Mouse (Mus musculus): ENCODE measurements around the gene Nedd9. TPM values are rescaled to one million over a fixed set of nuclear protein-coding genes. Genes with fewer than 3 reads are reported as not detected.

Nedd9 gene
- 19.7 and 20.8 TPM in 2 replicates for total RNA-seq (2014; rRNA removed)
- polyA plus RNA-seq (2015; fragmentation: Nextera tagmentation; extraction: Ambion mirVana) = 7.8 and 8.2 TPM in 2 replicates

- TF ChIP-seq CTCF (IDR thresholded peaks at IDR 0.05) = no peak
- DNase-seq (ENCODE audit: low spot score) (no peak), ATAC-seq (ENCODE audit: low FRiP score) (no peak)
- Histone ChIP-seq H3K4me2 (ENCODE audit: low read depth, low read length, poor library complexity, severe bottlenecking) (no peak within 1 kb of the TSS), H3K9me3 (ENCODE audit: low read length) (no peaks in the 10 kb centered on the region), H3K27ac (ENCODE audit: low read depth, low read length) (no peak within 1 kb of the TSS), H3K4me3 (ENCODE audit: low read depth, low read length) (no peak within 1 kb of the TSS), H3K9ac (replicated peaks; ENCODE audit: low read length, poor library complexity, severe bottlenecking) (no peak within 1 kb of the TSS), H3K36me3 (ENCODE audit: insufficient read depth, low read length) (no peaks in the 10 kb centered on the region), H3K4me1 (ENCODE audit: insufficient read depth, low read length) (no peaks in the 10 kb centered on the region), H3K27me3 (ENCODE audit: insufficient read depth, low read length) (no peaks in the 10 kb centered on the region)
- WGBS = 76% methylated on average over 15 of the region's 15 CpGs
Measured at GRCm38 (mm10) chr13:41486606-41487408, at the start of gene Nedd9. Gene Nedd9, minus strand, starts transcription at chr13:41487362.

DNA sequence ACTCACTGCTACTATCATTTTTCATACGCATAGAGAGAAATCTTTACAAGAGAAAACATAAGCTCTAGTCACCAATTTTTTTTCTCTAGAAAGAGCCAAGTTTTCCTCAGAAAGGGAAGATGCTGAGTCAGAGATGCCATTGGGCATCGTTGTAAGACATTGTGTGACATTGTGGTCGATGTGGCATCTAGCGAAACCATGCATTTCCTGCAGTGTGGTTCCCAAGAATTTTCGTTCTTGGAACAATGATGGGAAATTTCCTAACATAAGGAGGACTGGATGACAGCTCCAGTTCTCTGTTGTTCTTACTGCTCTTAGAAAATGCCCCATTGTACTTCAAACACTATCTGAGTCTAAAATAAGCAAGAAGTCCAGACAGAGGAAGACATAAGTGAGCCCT, 45.5 kb upstream of the Nedd9 start:
- no peak for TF ChIP-seq CTCF (IDR thresholded peaks at IDR 0.05)
- no peaks in the 10 kb centered on the region for H3K36me3 ChIP-seq (ENCODE audit: insufficient read depth, low read length)
- H3K9me3 ChIP-seq (ENCODE audit: low read length) = no peaks in the 10 kb centered on the region
- ATAC-seq (ENCODE audit: low FRiP score) (no peak), DNase-seq (ENCODE audit: low spot score) (no peak)
- no peak overlapping the region for H3K4me2 ChIP-seq (ENCODE audit: low read depth, low read length, poor library complexity, severe bottlenecking)
- H3K4me1 ChIP-seq (ENCODE audit: insufficient read depth, low read length) = no peaks in the 10 kb centered on the region
- no peak overlapping the region for H3K4me3 ChIP-seq (ENCODE audit: low read depth, low read length)
- H3K9ac ChIP-seq (replicated peaks; ENCODE audit: low read length, poor library complexity, severe bottlenecking) = no peak overlapping the region
- H3K27ac ChIP-seq (ENCODE audit: low read depth, low read length) = no peak overlapping the region
- no peaks in the 10 kb centered on the region for H3K27me3 ChIP-seq (ENCODE audit: insufficient read depth, low read length)
- WGBS = 85% methylated on average over 5 of the region's 5 CpGs

DNA sequence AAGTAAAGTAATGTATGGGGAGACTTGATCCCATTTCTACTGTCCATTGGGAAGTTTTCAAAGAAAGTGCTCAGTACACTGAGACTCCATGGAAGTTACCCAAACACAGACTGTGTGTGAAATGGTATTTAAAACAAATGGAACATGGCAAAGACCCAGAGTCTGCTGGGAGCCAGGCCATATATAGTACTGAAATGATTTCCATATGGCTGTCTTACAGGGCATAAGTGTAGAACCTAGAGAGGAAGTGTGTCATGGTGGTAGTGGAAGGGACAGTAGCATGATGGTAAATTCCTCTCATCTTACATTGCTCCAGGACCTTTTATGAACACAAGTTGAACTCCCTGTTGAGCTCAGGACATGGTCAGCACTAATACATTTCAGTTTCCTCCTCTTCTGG, 43.2 kb upstream of the Nedd9 start:
- Histone ChIP-seq H3K4me3 (ENCODE audit: low read depth, low read length) (no peak overlapping the region), H3K9ac (replicated peaks; ENCODE audit: low read length, poor library complexity, severe bottlenecking) (no peak overlapping the region), H3K27me3 (ENCODE audit: insufficient read depth, low read length) (no peaks in the 10 kb centered on the region), H3K27ac (ENCODE audit: low read depth, low read length) (no peak overlapping the region), H3K36me3 (ENCODE audit: insufficient read depth, low read length) (no peaks in the 10 kb centered on the region), H3K9me3 (ENCODE audit: low read length) (no peaks in the 10 kb centered on the region), H3K4me1 (ENCODE audit: insufficient read depth, low read length) (no peaks in the 10 kb centered on the region), H3K4me2 (ENCODE audit: low read depth, low read length, poor library complexity, severe bottlenecking) (no peak overlapping the region)
- no peak for TF ChIP-seq CTCF (IDR thresholded peaks at IDR 0.05)
- ATAC-seq (ENCODE audit: low FRiP score) (no peak), DNase-seq (ENCODE audit: low spot score) (no peak)

- Histone ChIP-seq H3K9me3 (ENCODE audit: low read length) (no peaks in the 10 kb centered on the region), H3K27me3 (ENCODE audit: insufficient read depth, low read length) (no peaks in the 10 kb centered on the region), H3K9ac (replicated peaks; ENCODE audit: low read length, poor library complexity, severe bottlenecking) (no peak overlapping the region), H3K4me2 (ENCODE audit: low read depth, low read length, poor library complexity, severe bottlenecking) (no peak overlapping the region), H3K27ac (ENCODE audit: low read depth, low read length) (no peak overlapping the region), H3K4me1 (ENCODE audit: insufficient read depth, low read length) (no peaks in the 10 kb centered on the region), H3K4me3 (ENCODE audit: low read depth, low read length) (no peak overlapping the region), H3K36me3 (ENCODE audit: insufficient read depth, low read length) (no peaks in the 10 kb centered on the region)
- TF ChIP-seq CTCF (IDR thresholded peaks at IDR 0.05) = no peak
- no peak for ATAC-seq (ENCODE audit: low FRiP score)
- WGBS = 96% methylated on average over 11 of the region's 11 CpGs
- no peak for DNase-seq (ENCODE audit: low spot score)
Measured at GRCm38 (mm10) chr13:41524208-41524607, 37.0 kb upstream of the Nedd9 start.

DNA sequence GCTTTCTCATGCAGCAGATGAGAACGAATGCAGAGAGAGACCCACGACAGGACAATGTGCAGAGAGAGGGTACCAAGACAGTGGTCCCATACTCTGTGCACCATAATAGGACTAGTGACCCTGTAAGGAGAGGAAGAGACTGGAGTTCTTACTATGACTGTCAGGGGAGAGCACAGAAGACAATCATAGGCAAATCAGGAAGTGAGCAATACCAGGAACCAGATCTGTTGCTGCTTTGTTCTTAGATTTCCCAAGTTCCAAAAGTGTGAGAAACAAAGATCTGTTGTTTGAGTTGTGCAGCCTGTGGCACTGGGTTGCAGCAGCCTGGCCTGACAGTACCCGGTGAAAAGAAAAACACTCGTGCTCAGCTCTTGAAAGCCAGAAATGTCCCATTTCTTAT, 34.1 kb upstream of the Nedd9 start:
- Histone ChIP-seq H3K27ac (ENCODE audit: low read depth, low read length) (no peak overlapping the region), H3K4me2 (ENCODE audit: low read depth, low read length, poor library complexity, severe bottlenecking) (no peak overlapping the region), H3K4me1 (ENCODE audit: insufficient read depth, low read length) (no peaks in the 10 kb centered on the region), H3K9ac (replicated peaks; ENCODE audit: low read length, poor library complexity, severe bottlenecking) (no peak overlapping the region), H3K9me3 (ENCODE audit: low read length) (no peaks in the 10 kb centered on the region), H3K4me3 (ENCODE audit: low read depth, low read length) (no peak overlapping the region), H3K27me3 (ENCODE audit: insufficient read depth, low read length) (no peaks in the 10 kb centered on the region), H3K36me3 (ENCODE audit: insufficient read depth, low read length) (no peaks in the 10 kb centered on the region)
- TF ChIP-seq CTCF (IDR thresholded peaks at IDR 0.05) = no peak
- DNase-seq (ENCODE audit: low spot score) (no peak), ATAC-seq (ENCODE audit: low FRiP score) (no peak)
- WGBS = 85% methylated on average over 4 of the region's 4 CpGs

DNA sequence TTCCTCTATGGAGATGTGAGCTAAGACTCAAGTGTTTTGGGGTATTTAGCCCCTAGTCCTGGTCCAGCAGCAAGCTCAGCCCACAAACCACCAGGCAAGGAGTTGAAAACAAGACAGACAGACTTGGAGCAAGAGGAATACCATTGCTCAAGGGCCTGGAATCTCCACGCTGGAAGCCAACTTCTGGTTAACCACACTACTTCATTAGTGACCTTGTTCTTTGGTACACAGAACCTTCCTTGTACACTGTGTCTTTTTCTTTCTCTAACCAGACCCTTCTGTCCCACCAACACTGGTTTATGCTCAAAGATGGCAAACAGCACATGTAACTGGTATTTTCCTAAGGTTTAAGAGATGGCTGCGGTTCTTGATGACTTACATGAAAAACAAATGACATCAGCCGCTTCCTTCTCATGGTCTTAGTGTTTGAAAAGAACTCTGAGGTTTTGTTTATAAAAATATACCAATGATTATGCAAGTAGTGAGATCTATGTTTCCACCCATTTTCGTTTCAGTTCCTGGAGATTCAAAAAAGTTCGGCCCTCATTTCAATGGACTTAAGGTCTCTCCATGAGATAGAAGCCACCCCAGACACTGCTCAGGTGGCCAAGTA, 33.5 kb upstream of the Nedd9 start:
- Histone ChIP-seq H3K4me2 (ENCODE audit: low read depth, low read length, poor library complexity, severe bottlenecking) (no peak overlapping the region), H3K9me3 (ENCODE audit: low read length) (no peaks in the 10 kb centered on the region), H3K36me3 (ENCODE audit: insufficient read depth, low read length) (no peaks in the 10 kb centered on the region), H3K9ac (replicated peaks; ENCODE audit: low read length, poor library complexity, severe bottlenecking) (no peak overlapping the region), H3K4me3 (ENCODE audit: low read depth, low read length) (no peak overlapping the region), H3K4me1 (ENCODE audit: insufficient read depth, low read length) (no peaks in the 10 kb centered on the region), H3K27ac (ENCODE audit: low read depth, low read length) (no peak overlapping the region), H3K27me3 (ENCODE audit: insufficient read depth, low read length) (no peaks in the 10 kb centered on the region)
- 90% methylated on average over 5 of the region's 5 CpGs for WGBS
- DNase-seq (ENCODE audit: low spot score) (no peak), ATAC-seq (ENCODE audit: low FRiP score) (no peak)
- no peak for TF ChIP-seq CTCF (IDR thresholded peaks at IDR 0.05)
